Comparison of ENCODE assay signal across 35 mouse cellular contexts in the genomic region with DNA sequence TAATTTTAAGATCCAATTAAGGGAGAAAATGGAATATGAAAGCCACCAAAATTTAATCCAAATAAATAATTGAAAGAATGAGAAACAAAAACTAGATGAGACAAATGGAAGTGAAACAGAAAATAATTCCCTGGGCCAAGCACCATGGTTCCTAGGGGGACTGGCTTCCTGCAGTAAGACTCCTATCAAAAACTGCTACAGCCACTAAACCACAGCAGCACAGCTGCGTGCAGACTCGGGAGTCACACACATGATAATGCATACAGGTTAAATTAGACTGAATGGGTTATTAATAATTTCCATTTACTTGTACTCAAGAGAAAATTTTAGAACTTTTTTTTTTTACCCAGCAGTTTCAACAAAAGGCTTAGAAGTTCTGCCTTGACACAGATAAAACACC.
"Had no signal": no experiment of that assay in that cellular context is flagged by ENCODE, and none has a peak within 500 bp of the region (broad histone marks: within the 10 kb centered on the region; RNA-seq: fewer than 3 reads in every experiment).

No protein-coding gene starts in this region.

- DNase-seq: heart, postnatal 10 days; heart, postnatal 14 days; heart, postnatal 36 days; heart, postnatal 4 days; kidney, adult 11 months; kidney, adult 18-20 months; kidney, adult 2 months; kidney, adult 8-10 months; kidney, adult 9 months; kidney, postnatal 10 days; kidney, postnatal 14 days; kidney, postnatal 25 days; kidney, postnatal 36 days; kidney, postnatal 4 days; layer of hippocampus, adult 9-11 months; layer of hippocampus, postnatal 36 days had no signal

- ATAC-seq: hindbrain, embryonic 16.5 days; hindbrain, postnatal 0 days; inflammation-experienced regulatory T-cells, adult 6 months; intestine, embryonic 15.5 days; intestine, embryonic 16.5 days; intestine, postnatal 0 days had no signal

- H3K4me2 ChIP-seq: heart, embryonic 11.5 days; heart, embryonic 12.5 days; heart, embryonic 13.5 days; heart, embryonic 15.5 days; hindbrain, embryonic 12.5 days; hindbrain, embryonic 13.5 days; hindbrain, embryonic 14.5 days; hindbrain, embryonic 15.5 days; intestine, embryonic 15.5 days; kidney, embryonic 15.5 days had no signal

- H3K36me3 ChIP-seq: heart, embryonic 10.5 days; heart, embryonic 12.5 days; heart, embryonic 13.5 days; heart, embryonic 15.5 days; hindbrain, embryonic 10.5 days; hindbrain, embryonic 12.5 days; hindbrain, embryonic 13.5 days; hindbrain, embryonic 15.5 days; intestine, embryonic 15.5 days; kidney, embryonic 15.5 days had no signal

- H3K4me3 ChIP-seq: heart, embryonic 10.5 days; heart, embryonic 12.5 days; heart, embryonic 13.5 days; heart, embryonic 15.5 days; hindbrain, embryonic 10.5 days; hindbrain, embryonic 12.5 days; hindbrain, embryonic 13.5 days; hindbrain, embryonic 15.5 days; intestine, embryonic 15.5 days; kidney, embryonic 15.5 days; layer of hippocampus, adult 2 months had no signal

- H3K27ac ChIP-seq: heart, embryonic 10.5 days; heart, embryonic 13.5 days; heart, embryonic 15.5 days; hindbrain, embryonic 10.5 days; hindbrain, embryonic 12.5 days; hindbrain, embryonic 13.5 days; hindbrain, embryonic 14.5 days; hindbrain, embryonic 15.5 days; hindbrain, postnatal 0 days; intestine, embryonic 15.5 days; kidney, embryonic 15.5 days; kidney, postnatal 0 days; layer of hippocampus, adult 2 months had no signal

- H3K4me1 ChIP-seq: heart, embryonic 10.5 days; heart, embryonic 12.5 days; heart, embryonic 13.5 days; heart, embryonic 15.5 days; hindbrain, embryonic 10.5 days; hindbrain, embryonic 12.5 days; hindbrain, embryonic 13.5 days; hindbrain, embryonic 15.5 days; intestine, embryonic 15.5 days; kidney, embryonic 15.5 days had no signal

- H3K9ac ChIP-seq: heart, embryonic 12.5 days; heart, embryonic 13.5 days; heart, embryonic 15.5 days; hindbrain, embryonic 12.5 days; hindbrain, embryonic 13.5 days; hindbrain, embryonic 14.5 days; hindbrain, embryonic 15.5 days; intestine, embryonic 15.5 days; kidney, embryonic 15.5 days had no signal

- H3K27me3 ChIP-seq: heart, embryonic 12.5 days; heart, embryonic 13.5 days; heart, embryonic 15.5 days; hindbrain, embryonic 12.5 days; hindbrain, embryonic 13.5 days; hindbrain, embryonic 15.5 days; intestine, embryonic 15.5 days; kidney, embryonic 15.5 days had no signal

- H3K9me3 ChIP-seq: heart, embryonic 10.5 days; heart, embryonic 13.5 days; heart, embryonic 15.5 days; hindbrain, embryonic 10.5 days; hindbrain, embryonic 12.5 days; hindbrain, embryonic 13.5 days; hindbrain, embryonic 15.5 days; intestine, embryonic 15.5 days; kidney, embryonic 15.5 days had no signal
